Mouse (Mus musculus): Measurements from ENCODE around the gene Ece1. TPM values are rescaled to one million over a fixed set of nuclear protein-coding genes. Genes with fewer than 3 reads are reported as not detected.
"Not testable (repeated sequence)": the region's sequence is repeated elsewhere in the genome, so short reads cannot be mapped to it uniquely, and the experiment has no call there.

Gene Ece1
- polyA plus RNA-seq, 1 experiment = 33.7 TPM

DNA sequence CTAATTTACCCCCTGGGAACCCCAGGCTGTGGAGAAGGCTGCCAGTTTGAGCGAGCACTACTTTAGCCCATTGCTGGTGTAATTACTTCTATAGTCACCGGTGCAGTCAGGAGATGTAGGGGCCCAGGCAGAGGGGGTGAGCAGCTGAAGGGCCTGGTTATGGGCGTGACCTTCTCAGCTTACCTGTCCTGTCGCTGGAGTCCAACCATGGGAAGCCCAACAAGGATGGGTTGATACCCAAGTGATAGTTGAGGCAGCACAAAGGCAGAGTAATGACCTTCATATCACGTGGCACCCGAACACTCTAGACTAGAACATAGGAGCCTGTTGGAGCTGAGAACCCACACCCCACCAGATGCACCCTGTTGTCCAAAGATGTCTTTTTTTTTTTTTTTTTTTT, 101.4 kb downstream of the Ece1 start:
- no peaks in the 10 kb centered on the region for H3K36me3 ChIP-seq (ENCODE audit: control insufficient read depth, insufficient read depth, low read length)
- H3K27ac ChIP-seq (ENCODE audit: insufficient read depth, low read depth, low read length) = no peak overlapping the region
- no peak overlapping the region for H3K4me3 ChIP-seq (ENCODE audit: insufficient read depth, low read depth, low read length)
- no peaks in the 10 kb centered on the region for H3K4me1 ChIP-seq (ENCODE audit: control insufficient read depth, insufficient read depth, low read length)
- TF ChIP-seq CTCF (conservative IDR thresholded peaks at IDR 0.05; ENCODE audit: insufficient read depth, insufficient read length, low read depth, low read length) = no peak
- no peak for TF ChIP-seq POLR2A (IDR thresholded peaks at IDR 0.05; ENCODE audit: low read depth, low read length)
- 84% methylated on average over 6 of the region's 6 CpGs for WGBS
- H3K27me3 ChIP-seq (replicated peaks; ENCODE audit: control insufficient read depth, insufficient read depth, low read length) = no peaks in the 10 kb centered on the region
- no peak for DNase-seq

GRCm38 (mm10) chr4:137963881-137964584, 102.0 kb downstream of the Ece1 start:
- Histone ChIP-seq H3K4me3 (ENCODE audit: insufficient read depth, low read depth, low read length) (no peak overlapping the region), H3K36me3 (ENCODE audit: control insufficient read depth, insufficient read depth, low read length) (no peaks in the 10 kb centered on the region), H3K4me1 (ENCODE audit: control insufficient read depth, insufficient read depth, low read length) (no peaks in the 10 kb centered on the region), H3K27me3 (replicated peaks; ENCODE audit: control insufficient read depth, insufficient read depth, low read length) (no peaks in the 10 kb centered on the region), H3K27ac (ENCODE audit: insufficient read depth, low read depth, low read length) (no peak overlapping the region)
- peak; percentile 84 for DNase-seq
- TF ChIP-seq POLR2A (IDR thresholded peaks at IDR 0.05; ENCODE audit: low read depth, low read length) (no peak), CTCF (conservative IDR thresholded peaks at IDR 0.05; ENCODE audit: insufficient read depth, insufficient read length, low read depth, low read length) (peak; percentile 82)
- 66% methylated on average over 9 of the region's 9 CpGs for WGBS

- TF ChIP-seq CTCF (conservative IDR thresholded peaks at IDR 0.05; ENCODE audit: insufficient read depth, insufficient read length, low read depth, low read length) (no peak), POLR2A (IDR thresholded peaks at IDR 0.05; ENCODE audit: low read depth, low read length) (no peak)
- WGBS = 92% methylated on average over 11 of the region's 11 CpGs
- H3K4me1 ChIP-seq (ENCODE audit: control insufficient read depth, insufficient read depth, low read length) = no peaks in the 10 kb centered on the region
- no peaks in the 10 kb centered on the region for H3K36me3 ChIP-seq (ENCODE audit: control insufficient read depth, insufficient read depth, low read length)
- no peak overlapping the region for H3K27ac ChIP-seq (ENCODE audit: insufficient read depth, low read depth, low read length)
- no peak overlapping the region for H3K4me3 ChIP-seq (ENCODE audit: insufficient read depth, low read depth, low read length)
- H3K27me3 ChIP-seq (replicated peaks; ENCODE audit: control insufficient read depth, insufficient read depth, low read length) = no peaks in the 10 kb centered on the region
- DNase-seq = no peak
Observed at GRCm38 (mm10) chr4:137964585-137964930, 102.5 kb downstream of the Ece1 start.

GRCm38 (mm10) chr4:137968203-137968602, 106.2 kb downstream of the Ece1 start:
- WGBS = 15% methylated on average over 9 of the region's 9 CpGs
- no peaks in the 10 kb centered on the region for H3K36me3 ChIP-seq (ENCODE audit: control insufficient read depth, insufficient read depth, low read length)
- no peaks in the 10 kb centered on the region for H3K4me1 ChIP-seq (ENCODE audit: control insufficient read depth, insufficient read depth, low read length)
- no peak overlapping the region for H3K4me3 ChIP-seq (ENCODE audit: insufficient read depth, low read depth, low read length)
- no peaks in the 10 kb centered on the region for H3K27me3 ChIP-seq (replicated peaks; ENCODE audit: control insufficient read depth, insufficient read depth, low read length)
- peak; percentile 81 for DNase-seq
- TF ChIP-seq POLR2A (IDR thresholded peaks at IDR 0.05; ENCODE audit: low read depth, low read length) = no peak
- peak; percentile 99 for TF ChIP-seq CTCF (conservative IDR thresholded peaks at IDR 0.05; ENCODE audit: insufficient read depth, insufficient read length, low read depth, low read length)
- H3K27ac ChIP-seq (ENCODE audit: insufficient read depth, low read depth, low read length) = no peak overlapping the region

DNA sequence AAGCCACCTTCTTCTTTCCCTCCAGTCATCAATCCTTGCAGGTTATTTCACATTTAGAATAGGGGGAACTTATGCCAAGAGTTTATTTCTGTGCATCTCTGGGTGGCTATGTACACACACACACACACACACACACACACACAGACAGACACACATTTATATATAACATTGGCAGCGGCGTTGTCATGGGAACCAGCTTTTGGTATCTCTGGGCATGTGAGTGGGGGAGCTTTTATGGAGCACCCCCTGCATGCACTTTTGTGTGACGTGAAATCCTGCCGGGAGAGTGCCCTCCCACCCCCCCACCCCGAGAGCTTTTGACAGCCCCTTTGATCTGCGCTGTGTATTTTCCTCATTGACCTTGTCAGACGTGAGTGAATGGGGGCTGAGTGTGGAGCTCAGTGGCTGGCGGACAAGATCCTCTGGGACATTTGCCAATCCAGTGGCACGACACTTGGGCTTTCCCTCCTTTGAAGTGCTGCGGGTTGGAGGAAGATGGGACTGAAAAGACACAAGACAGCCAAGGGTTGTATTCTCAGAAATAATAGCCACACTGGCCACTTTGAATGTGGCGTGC, 108.7 kb downstream of the Ece1 start:
- H3K4me1 ChIP-seq (ENCODE audit: control insufficient read depth, insufficient read depth, low read length); H3K27ac ChIP-seq (ENCODE audit: insufficient read depth, low read depth, low read length); H3K36me3 ChIP-seq (ENCODE audit: control insufficient read depth, insufficient read depth, low read length); DNase-seq; H3K4me3 ChIP-seq (ENCODE audit: insufficient read depth, low read depth, low read length); H3K27me3 ChIP-seq (replicated peaks; ENCODE audit: control insufficient read depth, insufficient read depth, low read length): not testable (repeated sequence)
- WGBS = no CpG with 5 or more reads among the region's 11 CpGs

- not testable (repeated sequence) for DNase-seq; H3K27ac ChIP-seq (ENCODE audit: insufficient read depth, low read depth, low read length); H3K4me3 ChIP-seq (ENCODE audit: insufficient read depth, low read depth, low read length); H3K36me3 ChIP-seq (ENCODE audit: control insufficient read depth, insufficient read depth, low read length); H3K27me3 ChIP-seq (replicated peaks; ENCODE audit: control insufficient read depth, insufficient read depth, low read length); H3K4me1 ChIP-seq (ENCODE audit: control insufficient read depth, insufficient read depth, low read length)
- no CpG with 5 or more reads among the region's 11 CpGs for WGBS
Observed at GRCm38 (mm10) chr4:137974856-137975432, 112.9 kb downstream of the Ece1 start.

DNA sequence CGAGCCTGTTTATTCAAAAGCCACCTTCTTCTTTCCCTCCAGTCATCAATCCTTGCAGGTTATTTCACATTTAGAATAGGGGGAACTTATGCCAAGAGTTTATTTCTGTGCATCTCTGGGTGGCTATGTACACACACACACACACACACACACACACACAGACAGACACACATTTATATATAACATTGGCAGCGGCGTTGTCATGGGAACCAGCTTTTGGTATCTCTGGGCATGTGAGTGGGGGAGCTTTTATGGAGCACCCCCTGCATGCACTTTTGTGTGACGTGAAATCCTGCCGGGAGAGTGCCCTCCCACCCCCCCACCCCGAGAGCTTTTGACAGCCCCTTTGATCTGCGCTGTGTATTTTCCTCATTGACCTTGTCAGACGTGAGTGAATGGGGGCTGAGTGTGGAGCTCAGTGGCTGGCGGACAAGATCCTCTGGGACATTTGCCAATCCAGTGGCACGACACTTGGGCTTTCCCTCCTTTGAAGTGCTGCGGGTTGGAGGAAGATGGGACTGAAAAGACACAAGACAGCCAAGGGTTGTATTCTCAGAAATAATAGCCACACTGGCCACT, 117.1 kb downstream of the Ece1 start:
- H3K27ac ChIP-seq (ENCODE audit: insufficient read depth, low read depth, low read length); H3K4me1 ChIP-seq (ENCODE audit: control insufficient read depth, insufficient read depth, low read length); DNase-seq; H3K36me3 ChIP-seq (ENCODE audit: control insufficient read depth, insufficient read depth, low read length); H3K4me3 ChIP-seq (ENCODE audit: insufficient read depth, low read depth, low read length); H3K27me3 ChIP-seq (replicated peaks; ENCODE audit: control insufficient read depth, insufficient read depth, low read length): not testable (repeated sequence)
- no CpG with 5 or more reads among the region's 11 CpGs for WGBS
